Mouse (Mus musculus) olfactory bulb, adult 2 months (tissue): ENCODE data around the gene Slx4ip.

Experiments
- CTCF ChIP-seq: fragments of 200-500 bp; IDR thresholded peaks from 2 replicates; pipeline ENCODE4 v1.5.1; 2012; ENCODE audit warnings: low read depth, mild to moderate bottlenecking, low read length, moderate library complexity; ENCODE audit not compliant: insufficient read depth
- POLR2A ChIP-seq: fragments of 200-500 bp; IDR thresholded peaks from 2 replicates; pipeline ENCODE4 v1.6.1; 2012; ENCODE audit warnings: mild to moderate bottlenecking, low read depth, low read length, moderate library complexity; ENCODE audit not compliant: insufficient read depth

GRCm38 (mm10) chr2:136886846-136887245 is 4.2 kb upstream of the Slx4ip start:
- TF ChIP-seq CTCF: no peak
- no peak for TF ChIP-seq POLR2A
